Mouse (Mus musculus) heart, adult 11 months (tissue): ENCODE data around the gene Wdr31.
"Not testable (repeated sequence)": the region's sequence is repeated elsewhere in the genome, so short reads cannot be mapped to it uniquely, and the experiment has no call there.

Experiments
- DNase-seq: peaks from one replicate; pipeline ENCODE4 v3.0.0; 2022

Gene Wdr31

GRCm38 (mm10) chr4:62494230-62494629 lies 23.5 kb upstream of the Wdr31 start:
- DNase-seq: peak; percentile 77

GRCm38 (mm10) chr4:62492682-62493081 lies 22.0 kb upstream of the Wdr31 start:
- DNase-seq: peak; percentile 87

GRCm38 (mm10) chr4:62487914-62488313 lies 17.2 kb upstream of the Wdr31 start:
- DNase-seq: peak; percentile 76

DNA sequence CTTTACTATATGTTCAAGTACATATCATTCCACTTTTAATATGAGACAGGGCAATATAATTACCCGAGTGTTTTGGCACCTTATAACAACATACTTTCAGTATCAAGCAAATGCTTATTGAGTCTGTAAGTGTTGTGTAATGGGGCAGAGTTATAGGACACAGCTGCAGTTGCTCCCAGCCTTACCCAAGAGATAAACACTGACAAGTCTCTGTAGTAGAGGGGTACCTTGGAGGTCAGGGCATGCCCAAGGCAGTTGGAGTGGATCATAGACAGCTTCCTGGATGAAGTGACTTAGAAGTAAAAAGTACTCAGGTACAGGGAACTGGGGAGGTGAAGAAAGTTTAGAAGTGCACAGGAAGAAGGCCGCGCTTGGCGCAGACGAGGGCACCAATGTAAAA lies 16.5 kb upstream of the Wdr31 start:
- DNase-seq: peak; percentile 72

GRCm38 (mm10) chr4:62486162-62486696 lies 15.5 kb upstream of the Wdr31 start:
- DNase-seq: peak; percentile 82

- peak; percentile 64 for DNase-seq
These were observed 14.9 kb upstream of the Wdr31 start for GRCm38 (mm10) chr4:62485450-62486161.

GRCm38 (mm10) chr4:62484928-62485327 lies 14.2 kb upstream of the Wdr31 start:
- DNase-seq: no peak

DNA sequence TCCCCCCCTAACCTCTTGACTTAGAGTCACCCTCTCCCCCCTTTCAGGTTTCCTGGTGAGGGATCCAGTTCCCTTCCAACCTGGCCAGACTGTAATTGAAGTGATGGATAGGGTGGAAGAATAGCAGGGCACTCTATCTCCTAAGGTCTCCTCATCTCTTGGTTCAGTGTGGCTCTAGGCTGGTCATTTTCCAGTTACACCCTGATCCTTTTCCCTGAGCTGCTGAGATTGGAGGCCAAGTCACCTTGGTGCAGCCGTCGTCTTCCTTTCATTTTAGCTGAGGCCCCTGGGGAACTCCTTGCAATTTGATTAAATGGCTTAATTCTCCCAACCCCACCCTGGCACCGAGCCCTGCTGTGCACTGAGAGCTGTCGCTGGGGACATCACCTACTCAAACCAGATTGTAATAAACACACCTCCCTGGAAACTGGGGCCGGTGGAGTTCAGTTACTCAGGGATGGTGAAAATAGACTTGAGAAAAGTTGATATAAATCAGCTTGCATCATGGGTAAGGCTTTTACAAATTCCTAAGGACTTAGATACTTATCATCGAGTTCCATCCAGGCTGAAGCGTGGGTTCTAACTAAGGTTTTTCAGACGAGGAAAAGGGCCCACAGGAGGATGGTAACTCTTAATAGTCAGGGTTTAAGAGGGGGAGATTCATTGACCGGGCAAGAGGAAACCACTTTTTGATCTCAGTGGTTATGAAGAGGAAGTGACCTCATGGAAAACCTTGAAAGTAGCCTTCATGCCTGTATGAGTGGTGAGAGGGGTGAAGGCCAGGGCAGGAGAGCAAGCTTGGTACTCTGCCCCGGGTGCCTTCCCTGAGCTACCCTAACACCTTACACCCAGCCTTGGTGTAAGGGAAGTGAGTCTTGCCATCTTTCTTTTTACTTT lies 10.3 kb upstream of the Wdr31 start:
- peak; percentile 90 for DNase-seq

DNA sequence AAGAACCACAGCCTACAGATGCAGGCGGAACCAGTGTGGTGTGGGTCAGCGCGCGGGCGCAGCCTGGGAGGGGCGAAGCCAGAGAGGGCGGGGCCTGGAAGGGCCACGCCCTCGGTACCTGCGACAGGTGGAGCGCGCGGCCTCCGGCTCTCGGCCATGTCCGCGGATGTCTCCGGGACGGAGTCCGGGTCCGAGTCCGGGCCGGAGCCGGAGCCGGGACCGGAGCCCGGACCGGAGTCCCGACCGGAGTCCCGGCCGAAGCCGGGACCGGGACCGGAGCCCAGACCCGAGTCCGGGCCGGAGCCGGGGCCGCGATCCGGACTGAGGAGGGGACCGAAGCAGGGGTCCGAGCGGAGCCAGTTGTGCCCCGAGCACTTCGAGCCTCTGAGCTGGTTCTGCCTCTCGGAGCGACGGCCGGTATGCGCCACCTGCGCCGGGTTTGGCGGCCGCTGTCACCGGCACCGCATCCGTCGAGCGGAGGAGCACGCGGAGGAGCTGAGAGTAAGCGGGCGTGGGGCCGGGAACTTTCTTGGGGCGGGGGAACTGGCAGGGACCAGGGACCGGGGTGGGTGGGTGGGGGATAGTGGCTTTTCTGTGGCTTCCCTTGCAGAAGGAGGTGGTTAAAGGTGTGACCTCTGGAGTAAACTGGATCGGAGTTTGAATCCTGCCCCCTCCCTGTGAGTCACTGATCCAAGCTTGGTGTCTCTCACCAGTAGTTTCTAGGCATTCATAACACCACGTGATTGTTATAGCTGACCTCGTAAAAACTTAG lies 9.4 kb upstream of the Wdr31 start, which contains the start of gene Bspry:
Gene Bspry (plus strand): TSS at position 117 of the 772 bp plus-strand sequence.
- DNase-seq: peak; percentile 92

- DNase-seq: not testable (repeated sequence)
These were observed 8.9 kb upstream of the Wdr31 start for GRCm38 (mm10) chr4:62479593-62479936.

- no peak for DNase-seq
These were observed 7.0 kb upstream of the Wdr31 start for GRCm38 (mm10) chr4:62477542-62478244.

DNA sequence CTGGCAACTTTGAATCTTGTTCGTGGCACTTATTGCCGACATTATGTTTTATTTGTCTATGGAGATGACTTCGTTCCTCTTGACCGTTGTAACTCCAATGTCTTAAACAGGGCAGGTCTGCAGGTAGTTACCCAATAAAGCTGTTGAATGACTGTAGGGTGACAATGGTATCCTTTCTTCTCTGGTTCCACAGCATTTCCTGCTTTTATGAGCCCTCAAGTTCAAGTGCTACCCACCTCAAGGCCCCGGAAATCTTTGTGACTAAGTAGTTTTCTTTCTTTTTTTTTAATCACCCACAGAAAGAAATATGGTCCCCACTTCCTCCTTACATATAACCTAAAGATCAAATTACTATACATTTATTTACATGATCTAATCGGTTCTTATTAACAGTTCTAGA lies 5.1 kb upstream of the Wdr31 start:
- DNase-seq: no peak

DNA sequence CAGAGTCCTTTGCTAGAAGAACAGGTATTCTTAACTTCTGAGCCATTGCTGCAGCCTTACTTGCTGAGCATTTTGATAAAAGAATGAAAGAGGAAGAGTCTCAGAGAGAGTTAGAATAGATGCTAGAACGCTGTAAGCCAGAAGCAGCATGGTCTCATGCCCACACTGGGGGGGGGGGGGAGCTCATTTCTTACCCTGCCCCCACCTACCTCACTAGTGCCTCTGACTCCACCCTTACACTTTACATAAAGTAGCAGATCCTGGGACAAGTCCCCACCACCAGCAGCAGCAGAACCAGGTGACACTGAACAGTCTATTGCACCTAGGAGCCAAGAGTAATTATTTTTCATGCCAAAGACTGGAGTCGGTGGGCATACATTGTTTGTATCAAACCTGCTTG lies 4.4 kb upstream of the Wdr31 start:
- DNase-seq: no peak

DNA sequence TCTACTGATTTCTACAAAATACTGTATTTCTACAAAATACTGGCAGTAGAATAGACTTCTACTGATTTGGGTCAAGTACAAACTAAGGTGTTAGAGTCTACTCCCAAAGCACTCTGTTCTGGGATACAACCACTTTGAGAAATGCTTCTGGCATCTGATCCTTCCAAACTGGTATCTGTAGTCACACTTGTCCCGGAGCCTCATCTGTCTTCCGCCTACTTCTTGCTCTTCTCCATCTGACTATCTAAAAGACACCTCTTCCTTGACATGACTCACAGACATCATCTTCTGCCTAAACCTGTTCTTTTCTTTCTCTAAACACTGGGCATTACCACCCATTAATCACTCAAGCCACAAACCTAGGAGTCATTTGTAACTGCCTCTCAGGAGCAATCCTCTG lies 1.4 kb upstream of the Wdr31 start:
- no peak for DNase-seq

GRCm38 (mm10) chr4:62468158-62468557 lies 2.5 kb downstream of the Wdr31 start:
- no peak for DNase-seq

DNA sequence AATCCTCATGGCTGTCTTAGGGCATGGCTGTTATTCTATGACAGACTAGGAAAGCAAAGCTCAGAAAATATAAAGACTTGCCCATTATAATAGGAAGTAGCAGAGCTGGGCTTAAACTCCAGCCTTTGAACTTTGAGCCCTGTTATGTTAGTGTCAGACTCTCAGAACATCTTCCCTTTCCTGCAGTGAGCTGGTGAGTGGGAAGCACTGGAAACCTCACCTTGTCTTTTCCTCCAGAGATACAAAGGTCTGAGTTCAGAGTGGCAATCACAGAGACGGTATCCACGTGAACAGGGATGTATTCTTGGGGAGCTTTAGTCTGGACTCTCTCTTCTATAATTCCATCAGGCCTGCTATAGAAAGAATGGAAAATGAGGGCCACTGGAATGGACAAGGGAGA lies 7.6 kb downstream of the Wdr31 start:
- DNase-seq: no peak

DNA sequence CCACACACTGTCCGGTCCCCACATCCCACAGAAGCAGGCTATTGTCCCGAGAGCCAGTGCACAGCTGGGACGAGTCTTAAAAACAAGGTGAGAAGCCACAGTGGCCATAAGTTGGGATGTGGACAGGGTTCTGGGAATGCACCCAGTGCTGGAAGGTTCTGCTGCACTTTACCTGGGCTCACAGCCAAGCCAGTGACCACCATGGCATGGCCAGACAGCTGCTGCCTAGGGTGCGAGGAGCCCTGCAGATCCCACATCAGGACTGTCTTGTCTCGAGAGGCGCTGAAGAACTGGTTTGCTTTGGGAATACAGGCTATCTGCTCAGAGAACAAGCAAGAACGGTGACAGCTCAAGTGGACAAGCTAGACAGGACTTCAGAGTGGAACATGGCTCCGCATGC lies 10.3 kb downstream of the Wdr31 start:
- no peak for DNase-seq

- DNase-seq: no peak
These were observed 11.6 kb downstream of the Wdr31 start for GRCm38 (mm10) chr4:62459081-62459480.

GRCm38 (mm10) chr4:62454995-62455394 lies 15.7 kb downstream of the Wdr31 start:
- no peak for DNase-seq

- DNase-seq: no peak
These were observed 29.7 kb downstream of the Wdr31 start for GRCm38 (mm10) chr4:62440986-62441385.

- DNase-seq: no peak
These were observed 30.2 kb downstream of the Wdr31 start for GRCm38 (mm10) chr4:62440544-62440943.

- DNase-seq: no peak
These were observed 30.9 kb downstream of the Wdr31 start for GRCm38 (mm10) chr4:62439793-62440192.
